Comparison of ENCODE assay signal across 16 mouse cellular contexts in genomic region chr8:95226251-95227150, GRCm38 (mm10). TPM values are rescaled to one million over a fixed set of nuclear protein-coding genes. Genes with fewer than 3 reads are reported as not detected.
A peak's percentile ranks its signal among the peaks of the same experiment; 100 is the strongest.
DNase-seq lines count a peak whose midpoint lies in the region; ATAC-seq and TF ChIP-seq lines count a peak whose summit lies in the region.
"Had no signal": no experiment of that assay in that cellular context is flagged by ENCODE, and none has a peak within 500 bp of the region (broad histone marks: within the 10 kb centered on the region; RNA-seq: fewer than 3 reads in every experiment).

No protein-coding gene starts in this region.

- peaks cover 12% of the 10 kb centered on the region for H3K4me1 ChIP-seq in heart, postnatal 0 days (ENCODE audit: control insufficient read depth, insufficient read depth)
- H3K4me1 ChIP-seq in limb, embryonic 15.5 days = peaks cover 11% of the 10 kb centered on the region
- H3K4me1 ChIP-seq: forebrain, embryonic 13.5 days; lung, embryonic 15.5 days had no signal

- peak overlapping the region; percentile 46 for H3K27ac ChIP-seq in heart, postnatal 0 days (ENCODE audit: low read depth)
- H3K27ac ChIP-seq in limb, embryonic 15.5 days = peak overlapping the region; percentile 68
- H3K27ac ChIP-seq: forebrain, embryonic 13.5 days; kidney, embryonic 15.5 days; lung, embryonic 15.5 days; neural tube, embryonic 12.5 days had no signal

- no peak overlapping the region for H3K4me2 ChIP-seq in heart, postnatal 0 days (ENCODE audit: low read depth, low read length)
- no peak overlapping the region for H3K4me2 ChIP-seq in limb, embryonic 15.5 days
- H3K4me2 ChIP-seq: forebrain, embryonic 13.5 days; kidney, embryonic 15.5 days; liver, embryonic 11.5 days; lung, embryonic 15.5 days; neural tube, embryonic 12.5 days had no signal

- H3K9me3 ChIP-seq in heart, postnatal 0 days (replicated peaks; ENCODE audit: control insufficient read depth, low read length) = no peaks in the 10 kb centered on the region
- H3K9me3 ChIP-seq in limb, embryonic 15.5 days = no peaks in the 10 kb centered on the region
- H3K9me3 ChIP-seq: forebrain, embryonic 13.5 days; kidney, embryonic 15.5 days; lung, embryonic 15.5 days; neural tube, embryonic 12.5 days had no signal

- H3K36me3 ChIP-seq in heart, postnatal 0 days (replicated peaks; ENCODE audit: control insufficient read depth, insufficient read depth, low read length) = no peaks in the 10 kb centered on the region
- H3K36me3 ChIP-seq in limb, embryonic 15.5 days = no peaks in the 10 kb centered on the region
- H3K36me3 ChIP-seq: kidney, embryonic 15.5 days; lung, embryonic 15.5 days; neural tube, embryonic 12.5 days had no signal

- 22% methylated on average over 7 of the region's 7 CpGs for whole genome bisulfite sequencing in heart, postnatal 0 days
- 21% methylated on average over 7 of the region's 7 CpGs for WGBS in limb, embryonic 15.5 days

- no peak for TF ChIP-seq EP300 in heart, postnatal 0 days (IDR thresholded peaks at IDR 0.05; ENCODE audit: low read depth)

- no peak overlapping the region for H3K4me3 ChIP-seq in heart, postnatal 0 days (ENCODE audit: low read depth, low read length)
- no peak overlapping the region for H3K4me3 ChIP-seq in limb, embryonic 15.5 days
- H3K4me3 ChIP-seq: forebrain, embryonic 13.5 days; kidney, embryonic 15.5 days; lung, embryonic 15.5 days; neural tube, embryonic 12.5 days had no signal

- no peak for TF ChIP-seq CTCF in heart, postnatal 0 days (IDR thresholded peaks at IDR 0.05; ENCODE audit: low read depth)

- H3K9ac ChIP-seq in heart, postnatal 0 days (replicated peaks; ENCODE audit: low read depth, low read length) = no peak overlapping the region
- H3K9ac ChIP-seq in limb, embryonic 15.5 days = no peak overlapping the region
- H3K9ac ChIP-seq: forebrain, embryonic 13.5 days; kidney, embryonic 15.5 days; lung, embryonic 15.5 days; neural tube, embryonic 12.5 days had no signal

- peak; percentile 36 for DNase-seq in gastrocnemius, adult 18-20 months (ENCODE audit: low spot score)
- no peak for DNase-seq in gastrocnemius, postnatal 4 days (ENCODE audit: low spot score in 2 of 2)
- DNase-seq in heart, postnatal 0 days (ENCODE audit: low spot score) = no peak
- DNase-seq in heart, adult 9 months (ENCODE audit: low spot score in 2 of 2) = no peak
- DNase-seq in brain, adult 2 months (ENCODE audit: low read depth, low spot score) = peak; percentile 30
- DNase-seq in urinary bladder, postnatal 14 days (ENCODE audit: low spot score) = no peak
- no peak for DNase-seq in kidney, postnatal 10 days
- DNase-seq: cerebellum, adult 11 months; cerebellum, postnatal 25 days; thymus, adult 18-20 months had no signal

- H3K27me3 ChIP-seq in heart, postnatal 0 days (ENCODE audit: control insufficient read depth, insufficient read depth, low read length) = no peaks in the 10 kb centered on the region
- H3K27me3 ChIP-seq in limb, embryonic 15.5 days = no peaks in the 10 kb centered on the region
- H3K27me3 ChIP-seq: forebrain, embryonic 13.5 days; kidney, embryonic 15.5 days; lung, embryonic 15.5 days; neural tube, embryonic 12.5 days had no signal

- ATAC-seq in heart, postnatal 0 days (ENCODE audit: insufficient read depth, low read depth) = no peak
- ATAC-seq in limb, embryonic 15.5 days (ENCODE audit: insufficient number of reproducible peaks, low FRiP score, low TSS enrichment, low read depth) = peak; percentile 30; the same call in 1 of the 2 replicates
- ATAC-seq: forebrain, embryonic 13.5 days had no signal

RNA-seq across cellular contexts. Expression of gene Kifc3, which starts 23.9 kb away (rescaled TPM):
- 10 to 100 TPM in 1 of 2 experiments, 1 to 10 TPM in 1; 8.7 to 14.5 TPM for total RNA-seq in gastrocnemius, adult 18-20 months (2021)
- total RNA-seq in gastrocnemius, postnatal 4 days (2021) = 10 to 100 TPM; 39.0 to 40.9 TPM
- total RNA-seq in heart, postnatal 0 days (2014; rRNA removed; ENCODE audit: low replicate concordance) = 43.1 and 59.0 TPM in 2 replicates
- 20.6 and 21.0 TPM in 2 replicates for polyA plus RNA-seq in heart, postnatal 0 days (2015; fragmentation: Nextera tagmentation; extraction: Ambion mirVana)
- polyA plus RNA-seq in limb, embryonic 15.5 days (2015; fragmentation: Nextera tagmentation; extraction: Ambion mirVana) = 19.1 and 20.7 TPM in 2 replicates

Comparison
In these comparisons a context has a peak if more than half of its experiments do, and no peak if none do; other contexts are left out.
1. DNase-seq: peak in gastrocnemius, adult 18-20 months (single experiment) and brain, adult 2 months (single experiment); none in gastrocnemius, postnatal 4 days (0 of 2), heart, postnatal 0 days (single experiment), heart, adult 9 months (0 of 2), urinary bladder, postnatal 14 days (single experiment) and kidney, postnatal 10 days (single experiment).